Mouse (Mus musculus): ENCODE data around the gene Igf2r.
"Not testable (repeated sequence)": the region's sequence is repeated elsewhere in the genome, so short reads cannot be mapped to it uniquely, and the experiment has no call there.

The Igf2r gene

DNA sequence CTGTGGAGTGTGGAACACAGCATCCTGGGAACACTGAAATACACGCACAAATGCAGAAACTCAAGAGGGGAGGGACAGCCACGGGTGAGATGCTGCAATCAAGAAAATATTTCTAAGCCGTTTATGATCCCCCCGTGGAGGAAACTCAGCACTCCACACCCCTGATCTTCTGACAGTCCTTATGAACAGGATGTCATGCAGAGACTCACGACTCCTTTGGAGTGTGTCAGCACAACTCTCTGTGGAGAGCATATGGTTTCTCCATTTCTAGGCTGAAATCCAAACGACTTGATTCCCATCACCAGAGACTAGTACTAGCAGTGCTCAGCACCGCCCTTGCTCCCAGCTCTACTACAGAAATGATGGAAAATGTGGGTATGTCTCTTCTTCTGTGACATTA lies 51.2 kb downstream of the Igf2r start:
- no peak for DNase-seq (ENCODE audit: low read depth, low spot score)

DNA sequence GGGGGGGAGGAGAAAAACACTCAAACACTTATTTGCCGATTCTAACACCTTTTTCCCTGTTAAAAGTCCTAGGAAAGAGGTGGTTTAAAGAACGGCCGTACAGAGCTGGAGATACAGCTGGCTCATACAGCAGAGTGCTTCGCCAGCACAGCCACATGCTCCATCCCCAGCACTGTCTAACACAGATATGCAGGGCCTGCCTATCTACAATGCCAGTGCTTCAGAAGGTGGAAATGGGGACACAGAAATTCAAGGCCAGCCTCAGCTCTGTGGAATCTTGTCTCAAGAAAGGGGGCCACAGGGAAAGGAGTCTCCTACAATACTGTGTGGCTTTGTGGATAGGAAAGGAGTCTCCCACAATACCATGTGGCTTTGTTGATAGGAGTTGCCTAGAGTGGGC lies 52.0 kb downstream of the Igf2r start:
- no peak for DNase-seq (ENCODE audit: low read depth, low spot score)

DNA sequence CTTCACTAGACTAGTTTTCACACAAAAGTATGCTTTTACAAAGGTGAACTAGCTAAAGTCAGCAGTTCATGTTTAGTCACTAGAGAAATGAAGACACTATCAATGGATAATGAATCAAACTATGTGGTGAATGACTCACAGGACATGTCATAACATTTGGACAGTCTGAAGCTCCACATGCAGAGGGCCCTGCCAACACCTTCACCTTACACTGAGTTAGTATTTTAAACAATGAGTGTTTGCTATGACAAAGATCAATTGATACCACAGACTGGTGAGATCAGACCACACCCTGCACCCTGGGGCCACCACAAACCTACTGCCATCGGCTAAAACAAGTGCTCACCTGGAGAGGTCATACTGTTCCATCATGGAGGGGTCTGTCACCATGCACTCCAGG lies 54.4 kb downstream of the Igf2r start:
- no peak for DNase-seq (ENCODE audit: low read depth, low spot score)

DNA sequence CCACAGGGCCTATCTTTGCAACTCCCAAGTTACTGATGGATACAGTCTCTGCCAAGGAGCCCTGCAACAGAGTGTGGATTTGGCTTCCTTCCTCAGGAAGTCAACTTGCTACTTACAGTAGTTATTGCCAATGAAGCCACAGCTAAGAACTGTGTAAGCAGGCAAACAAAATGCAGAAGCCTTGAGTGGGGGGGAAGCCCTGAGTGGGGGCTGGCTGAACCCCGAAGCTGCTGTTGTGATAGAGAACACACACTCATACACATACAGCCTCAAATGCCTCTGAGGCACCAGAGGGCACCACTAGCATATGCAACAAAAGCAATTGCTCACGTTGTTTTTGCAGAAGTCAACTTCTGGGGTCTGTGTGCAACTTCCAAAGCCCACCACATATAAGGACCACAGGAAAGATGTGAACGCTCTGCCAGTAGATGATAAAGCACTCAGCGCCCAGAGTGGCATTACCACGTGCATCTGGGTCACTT lies 55.3 kb downstream of the Igf2r start:
- no peak for DNase-seq (ENCODE audit: low read depth, low spot score)

DNA sequence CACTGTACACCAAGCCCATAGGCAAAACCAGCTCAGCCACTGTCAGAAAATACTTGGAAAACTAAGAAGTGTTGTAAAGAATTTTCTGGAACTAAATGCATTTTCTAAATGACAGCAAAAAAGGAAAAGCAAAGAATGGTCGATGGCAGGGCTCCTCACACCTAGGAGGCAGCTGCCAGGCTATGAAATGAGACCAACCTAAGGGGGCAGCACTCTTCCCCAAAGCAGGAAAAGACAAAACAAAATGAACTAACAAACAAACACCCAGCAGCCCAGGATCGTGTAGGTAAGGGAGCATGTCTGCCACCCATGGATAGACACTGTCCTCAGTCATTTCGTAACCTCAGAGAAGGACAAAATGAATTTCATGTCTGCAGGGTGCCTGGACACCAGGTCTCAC lies 56.5 kb downstream of the Igf2r start:
- DNase-seq (ENCODE audit: low read depth, low spot score): no peak

DNA sequence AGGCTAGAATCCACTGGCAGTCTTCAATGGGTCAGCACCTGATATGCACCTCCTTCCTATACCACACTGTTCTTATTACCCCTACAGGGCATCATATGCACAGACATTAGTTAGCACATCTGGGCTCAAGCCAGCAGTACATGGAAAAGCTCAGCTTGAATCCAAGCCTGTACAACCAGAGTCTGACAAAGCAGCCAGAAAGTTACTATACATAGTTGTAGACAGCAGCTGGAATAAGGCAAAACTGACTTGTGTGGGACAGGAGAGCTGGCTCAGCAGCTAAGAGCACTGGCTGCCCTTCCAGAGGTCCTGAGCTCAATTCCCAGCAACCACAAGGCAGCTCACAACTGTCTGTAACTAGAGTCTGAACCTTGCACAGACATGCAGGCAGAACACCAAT lies 57.3 kb downstream of the Igf2r start:
- no peak for DNase-seq (ENCODE audit: low read depth, low spot score)

DNA sequence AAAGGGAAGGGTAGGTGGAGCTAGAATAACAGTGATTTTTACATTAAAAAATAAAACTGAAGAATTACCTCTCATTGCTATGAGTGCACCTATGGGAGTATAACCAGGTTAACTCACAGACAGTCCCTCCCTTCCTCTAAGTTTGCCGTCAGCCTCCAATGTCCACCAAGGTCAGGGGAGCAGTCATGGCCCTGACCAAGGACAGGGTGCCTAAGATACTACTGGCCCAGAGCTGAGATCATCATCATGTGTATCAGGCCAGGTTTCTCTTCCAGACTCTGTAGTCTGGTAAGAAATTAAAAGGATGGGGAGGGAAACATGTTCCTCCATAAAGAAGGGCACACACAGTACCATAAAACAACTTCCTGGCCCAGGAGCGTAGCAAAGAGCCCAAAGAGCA lies 58.5 kb downstream of the Igf2r start:
- DNase-seq (ENCODE audit: low read depth, low spot score): no peak

DNA sequence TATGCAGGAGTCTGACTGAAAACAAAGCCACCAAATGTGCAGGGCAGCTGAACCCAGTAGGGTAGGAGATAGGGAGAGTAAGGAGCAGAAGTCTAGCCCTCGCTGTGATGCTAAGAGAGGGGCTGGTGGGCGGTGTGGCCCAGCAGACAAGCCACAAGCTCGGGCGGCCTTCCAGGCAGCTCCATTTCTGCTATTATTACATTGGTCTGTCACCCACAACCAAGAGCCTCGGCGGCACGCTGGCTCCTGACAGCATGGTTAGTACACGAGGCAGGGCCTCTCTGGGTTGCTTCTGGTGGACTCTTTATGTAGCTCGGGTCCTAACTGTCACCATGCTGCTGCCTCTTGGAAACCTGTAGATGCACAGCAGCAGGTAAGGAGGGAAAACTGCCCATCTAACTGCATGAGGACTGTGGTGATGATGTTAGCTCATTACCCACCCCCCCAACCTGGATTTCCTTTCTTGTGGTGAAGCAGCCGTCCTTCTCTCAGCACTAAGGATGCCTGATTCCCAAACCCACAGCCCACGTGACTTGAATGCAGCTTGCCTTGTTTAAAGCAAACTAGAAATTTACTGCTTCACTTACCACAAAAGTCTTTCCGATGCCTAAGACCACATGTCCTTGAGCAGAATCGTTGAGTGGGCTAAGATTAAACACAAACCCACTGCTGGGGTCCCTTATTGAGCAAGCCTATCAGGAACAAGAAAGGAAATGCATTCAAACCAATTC lies 59.2 kb downstream of the Igf2r start:
- DNase-seq (ENCODE audit: low read depth, low spot score): no peak

DNA sequence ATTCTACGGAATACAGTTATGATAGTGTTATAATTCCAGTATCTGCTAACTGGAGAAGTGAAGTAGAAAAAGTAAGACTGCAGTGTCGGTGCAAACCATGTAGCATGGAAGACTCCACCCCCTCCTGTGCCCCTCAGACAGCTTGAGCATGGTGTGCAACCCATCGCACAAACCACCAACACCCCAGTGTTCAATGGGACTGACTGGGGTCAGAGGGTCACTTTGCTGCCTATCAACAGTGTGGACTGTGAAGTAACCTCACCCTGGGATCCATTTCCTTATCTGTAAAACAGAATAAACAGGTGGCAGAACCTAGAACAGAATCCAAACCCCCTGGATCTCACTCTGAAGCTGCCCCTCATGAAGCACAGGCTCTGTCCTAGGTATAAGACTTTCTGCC lies 61.1 kb downstream of the Igf2r start:
- DNase-seq (ENCODE audit: low read depth, low spot score): no peak

DNA sequence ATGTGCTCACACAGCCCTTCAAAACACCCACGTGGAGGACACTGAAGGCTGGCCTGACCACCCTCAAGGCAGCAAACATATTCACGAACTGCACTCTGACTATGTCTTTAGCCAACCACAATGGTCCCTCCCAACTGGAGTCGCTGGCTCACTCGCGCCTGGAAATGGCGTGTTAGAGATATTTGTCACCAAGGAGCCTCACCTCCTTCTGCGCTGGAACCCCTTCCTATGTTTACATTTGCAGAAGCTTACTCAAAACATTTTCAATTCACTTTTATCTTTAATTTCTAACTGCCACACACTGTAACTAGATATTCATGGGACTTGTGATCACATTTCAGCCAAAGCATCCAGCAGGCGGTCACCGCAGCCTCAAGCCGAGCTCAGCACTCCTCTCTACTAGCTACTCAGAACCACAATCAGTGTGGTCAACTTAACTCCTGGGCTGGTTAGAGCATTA lies 62.8 kb downstream of the Igf2r start:
- no peak for DNase-seq (ENCODE audit: low read depth, low spot score)

DNA sequence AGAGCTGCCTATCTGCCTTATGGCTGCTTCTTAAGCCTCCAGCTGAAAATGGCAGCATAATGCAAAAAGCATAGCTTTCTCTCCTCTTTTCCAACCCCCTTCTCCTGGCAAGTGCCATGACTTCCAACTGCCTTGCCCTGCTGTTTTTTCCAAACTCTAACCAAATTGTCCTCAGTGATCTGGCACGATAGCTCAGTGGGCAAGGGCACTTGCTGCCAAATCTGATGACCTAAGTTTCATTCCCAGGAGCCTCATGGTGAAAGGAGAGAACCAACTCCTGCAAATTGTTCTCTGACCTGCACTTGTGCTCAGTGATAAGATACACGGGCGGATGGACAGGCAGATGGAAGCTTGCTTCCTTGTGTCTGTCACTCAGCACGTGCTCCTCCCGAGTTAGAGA lies 66.6 kb downstream of the Igf2r start:
- DNase-seq (ENCODE audit: low read depth, low spot score): no peak

DNA sequence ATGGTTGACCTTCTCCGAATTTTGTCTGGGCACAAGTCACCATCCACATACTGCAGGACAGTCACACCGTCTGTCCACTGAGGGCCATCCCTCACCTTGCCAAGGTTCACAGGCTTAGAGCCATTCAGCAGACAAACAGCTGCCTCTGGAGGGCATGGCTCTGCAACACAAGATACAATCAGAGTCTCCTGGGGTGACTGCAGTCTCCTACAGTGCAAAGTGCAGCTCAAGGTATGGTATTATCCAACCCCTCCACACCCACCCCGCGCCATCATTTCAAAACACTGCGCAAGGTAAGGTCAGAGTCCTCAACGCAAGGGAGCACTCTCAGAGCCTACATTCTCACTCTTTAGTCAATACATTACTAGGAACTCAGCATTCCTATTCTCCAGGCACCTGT lies 69.1 kb downstream of the Igf2r start:
- no peak for DNase-seq (ENCODE audit: low read depth, low spot score)

DNA sequence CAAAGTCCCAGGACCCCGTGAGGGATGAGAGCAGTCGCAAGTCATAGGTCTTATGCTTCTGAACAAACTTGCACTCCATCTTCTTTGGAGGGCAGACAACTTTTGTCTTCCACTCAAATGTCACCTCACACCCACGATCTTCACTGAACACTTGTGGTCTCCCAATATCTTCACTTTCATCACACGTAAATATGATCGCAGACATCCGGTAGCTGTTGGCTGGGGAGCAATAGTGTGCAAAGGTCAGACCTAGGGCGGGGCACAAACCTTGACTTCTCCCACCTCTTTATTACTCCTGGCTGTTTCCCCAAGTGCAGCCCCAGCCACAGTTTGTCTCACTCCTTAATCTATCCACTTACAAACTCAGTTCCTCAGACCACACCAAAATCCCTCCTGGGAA lies 77.6 kb downstream of the Igf2r start:
- no peak for DNase-seq (ENCODE audit: low read depth, low spot score)

DNA sequence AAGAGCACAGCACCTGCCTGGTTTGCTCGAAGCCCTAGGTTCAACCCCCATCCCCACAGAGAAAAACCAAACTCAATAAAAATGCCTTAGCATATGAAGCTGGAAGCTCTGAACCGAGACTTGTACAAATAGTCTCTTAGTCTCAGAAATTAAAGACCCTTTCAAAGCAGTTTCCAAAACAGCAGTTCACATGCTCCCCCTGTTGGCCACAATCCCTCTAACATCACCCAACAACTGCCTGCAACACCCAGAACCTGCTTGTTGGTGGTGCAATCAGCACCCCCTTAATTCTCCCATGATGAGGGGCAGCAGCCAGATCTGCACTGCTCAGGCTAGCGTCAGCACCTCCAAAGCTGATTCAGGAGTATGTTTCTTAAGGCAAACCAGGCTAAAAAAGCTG lies 79.9 kb downstream of the Igf2r start:
- no peak for DNase-seq (ENCODE audit: low read depth, low spot score)

DNA sequence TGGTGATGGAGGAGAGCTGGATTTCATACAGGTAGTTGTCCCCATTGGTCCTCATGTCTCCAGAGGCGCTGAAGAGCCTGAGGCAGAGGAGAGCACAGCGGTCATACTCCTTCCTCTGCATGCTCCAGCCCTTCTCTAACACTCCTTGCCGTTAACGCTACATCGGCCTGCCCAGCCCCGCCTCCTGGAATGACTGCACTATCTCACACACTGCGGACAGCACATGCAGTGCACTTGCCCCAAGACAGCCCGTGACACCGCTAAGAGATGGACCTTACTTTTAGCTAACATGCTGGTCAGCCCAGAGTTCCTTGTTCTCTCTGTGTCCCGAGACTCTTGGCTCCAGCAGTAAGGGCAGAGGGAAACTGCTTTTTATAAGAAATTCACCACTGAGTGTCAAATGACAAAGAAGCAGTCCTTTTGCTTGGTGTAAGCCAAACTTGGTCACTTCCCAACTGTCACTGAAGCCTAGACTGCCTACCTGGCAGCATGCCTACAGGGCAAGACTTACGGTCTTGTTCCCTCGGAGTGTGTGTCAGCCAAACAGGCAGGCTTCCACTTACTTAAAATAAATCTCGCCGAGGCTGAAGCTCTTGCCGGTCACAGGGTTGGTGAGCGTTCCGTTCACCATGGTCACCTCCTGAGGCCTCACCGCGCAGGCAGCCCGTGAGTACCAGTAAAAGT lies 80.9 kb downstream of the Igf2r start:
- no peak for DNase-seq (ENCODE audit: low read depth, low spot score)

DNA sequence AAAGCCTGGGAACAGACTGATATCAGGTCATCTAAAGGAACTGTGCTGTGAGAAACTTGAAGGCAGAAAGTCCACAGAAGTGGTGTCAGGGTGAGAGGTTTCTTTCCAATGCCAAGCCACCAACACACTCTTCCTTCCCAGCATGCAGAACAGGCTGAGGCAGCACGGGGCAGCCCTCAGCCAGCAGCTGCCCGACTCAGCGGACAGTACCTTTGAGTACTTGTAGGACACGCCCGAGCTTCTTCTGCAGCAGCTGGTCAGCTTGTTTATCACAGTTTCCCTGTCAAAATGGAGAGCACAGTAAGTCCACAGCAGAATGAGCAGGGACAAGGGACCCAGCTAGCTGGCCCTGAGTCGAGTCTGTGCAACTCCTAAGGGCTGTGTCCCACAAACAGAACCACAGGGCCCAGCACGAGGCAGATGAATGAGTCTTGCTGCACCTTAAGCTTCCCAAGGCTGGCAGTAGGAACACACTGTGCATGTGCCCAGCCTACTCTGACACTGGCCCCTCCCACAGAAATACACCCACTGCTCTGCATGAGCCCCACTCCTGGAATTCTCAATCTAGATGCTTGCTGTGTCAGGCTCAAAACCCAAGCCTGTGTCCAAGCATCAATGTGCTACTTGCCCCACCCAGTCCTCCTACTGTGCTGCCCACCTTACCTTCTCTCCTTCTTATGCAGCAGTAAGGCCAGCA lies 84.4 kb downstream of the Igf2r start:
- DNase-seq (ENCODE audit: low read depth, low spot score): no peak

DNA sequence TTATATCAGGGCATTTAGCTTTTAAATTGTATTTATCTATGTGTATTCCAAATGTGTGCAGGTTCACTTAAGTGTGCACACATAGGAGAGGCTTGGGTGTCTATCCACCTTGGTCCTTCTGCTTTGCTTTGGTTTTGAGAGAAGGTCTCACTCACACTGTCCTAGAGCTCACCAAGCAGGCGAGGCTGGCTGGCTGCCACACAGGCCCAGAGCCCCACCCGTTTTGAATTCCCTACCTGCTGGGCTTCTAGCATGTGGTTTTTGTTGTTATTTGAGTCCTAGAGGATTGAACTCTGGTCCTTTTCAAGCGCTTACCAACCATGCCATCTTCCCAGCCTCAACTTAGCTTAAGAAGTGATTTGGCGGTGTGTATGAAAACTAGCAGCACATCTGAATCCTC lies 85.1 kb downstream of the Igf2r start:
- DNase-seq (ENCODE audit: low read depth, low spot score): no peak

DNA sequence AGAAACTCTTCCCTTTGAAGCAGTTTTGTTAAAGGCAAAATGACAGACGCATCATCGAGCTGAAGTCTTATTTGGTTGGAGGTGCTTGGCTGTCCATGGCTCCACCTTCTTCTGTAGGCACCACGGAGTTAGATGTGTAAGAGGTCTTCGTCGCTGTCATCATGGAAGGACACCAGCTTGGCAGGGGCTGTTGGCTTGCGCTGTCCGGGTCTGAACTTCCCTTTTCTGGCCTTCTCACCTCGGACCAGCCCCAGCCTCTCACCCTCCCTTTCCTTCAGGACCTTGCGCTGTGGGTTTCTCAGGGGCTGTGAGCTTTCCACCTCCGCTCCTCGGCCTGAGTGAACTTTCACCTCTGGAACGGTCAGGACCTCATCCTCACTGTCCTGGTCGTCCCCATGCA lies 85.9 kb downstream of the Igf2r start:
- no peak for DNase-seq (ENCODE audit: low read depth, low spot score)

DNA sequence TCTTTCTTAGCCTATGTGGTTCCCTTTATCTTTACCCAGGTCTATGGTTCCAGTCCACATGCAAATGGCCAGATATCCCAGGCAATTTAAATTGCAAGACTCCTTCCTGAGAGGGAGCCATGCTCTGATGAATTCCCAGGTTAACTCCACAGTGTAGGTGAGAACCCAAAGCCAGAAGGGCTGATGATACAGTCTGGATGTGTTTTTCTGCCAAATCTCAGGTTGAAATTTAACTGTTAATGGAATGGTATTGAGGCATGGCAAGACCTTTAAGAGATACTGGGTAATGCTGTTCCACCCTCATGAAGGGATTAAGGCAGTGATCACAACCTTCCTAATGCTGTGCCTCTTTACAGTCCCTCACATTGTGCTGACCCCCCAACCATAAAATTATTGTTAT lies 91.2 kb downstream of the Igf2r start:
- DNase-seq (ENCODE audit: low read depth, low spot score): no peak

DNA sequence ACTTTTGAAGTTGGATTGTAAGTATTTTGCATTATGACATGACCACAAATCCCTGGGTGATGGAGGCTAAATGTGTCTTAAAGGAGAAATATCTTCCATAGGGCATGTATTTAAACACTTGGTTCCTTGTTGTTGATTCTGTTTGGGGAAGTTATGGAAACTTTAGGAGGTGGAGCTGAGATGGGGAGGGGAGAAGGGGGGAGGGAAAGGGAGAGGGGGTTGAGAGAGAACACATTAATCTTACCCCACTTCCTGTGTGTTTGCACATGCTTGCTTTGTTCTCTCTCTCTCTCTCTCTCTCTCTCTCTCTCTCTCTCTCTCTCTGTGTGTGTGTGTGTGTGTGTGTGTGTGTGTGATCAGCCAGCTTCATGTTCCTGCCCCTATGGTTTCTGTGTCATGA lies 92.3 kb downstream of the Igf2r start:
- DNase-seq (ENCODE audit: low read depth, low spot score): no peak

DNA sequence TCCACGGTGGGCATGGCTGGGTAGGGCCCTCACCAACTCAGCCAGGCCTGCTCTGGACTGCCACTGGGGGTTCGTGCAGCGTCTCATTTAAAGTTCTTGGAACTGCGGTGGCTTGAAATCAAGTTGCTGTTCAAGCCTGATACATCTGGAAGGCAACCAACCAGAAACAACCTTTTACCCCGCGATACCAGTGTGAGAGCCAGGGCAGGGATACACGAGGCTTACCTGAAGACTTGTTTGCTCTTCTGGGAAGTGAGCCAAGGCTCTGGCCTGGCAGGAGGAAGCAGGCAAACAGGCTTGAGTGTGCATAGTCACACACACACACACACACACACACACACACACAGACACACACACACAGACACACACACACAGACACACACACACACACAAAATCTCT lies 93.8 kb downstream of the Igf2r start, which contains the start of gene Slc22a1:
TSS of gene Slc22a1 (minus strand) at position 184 of the 400 bp plus-strand sequence.
- DNase-seq (ENCODE audit: low read depth, low spot score): no peak

DNA sequence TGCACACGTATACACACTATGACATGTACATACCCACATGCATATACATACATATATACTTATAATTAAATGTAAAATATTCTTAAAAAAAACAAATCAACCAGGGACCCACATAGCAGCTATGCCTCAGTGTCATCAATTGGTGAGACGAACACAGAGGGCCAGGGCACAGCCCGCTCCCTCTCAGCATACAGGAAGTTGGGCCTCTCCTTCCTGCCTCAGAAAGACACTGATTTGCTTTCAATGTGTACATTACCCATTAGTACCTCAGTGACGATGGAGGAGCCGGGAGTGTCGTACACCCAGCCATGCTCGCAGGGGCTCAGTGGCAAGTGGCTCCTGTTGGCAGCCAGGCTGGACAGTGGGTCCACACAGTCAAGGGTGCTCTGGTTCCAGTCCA lies 94.5 kb downstream of the Igf2r start:
- DNase-seq (ENCODE audit: low read depth, low spot score): not testable (repeated sequence)

DNA sequence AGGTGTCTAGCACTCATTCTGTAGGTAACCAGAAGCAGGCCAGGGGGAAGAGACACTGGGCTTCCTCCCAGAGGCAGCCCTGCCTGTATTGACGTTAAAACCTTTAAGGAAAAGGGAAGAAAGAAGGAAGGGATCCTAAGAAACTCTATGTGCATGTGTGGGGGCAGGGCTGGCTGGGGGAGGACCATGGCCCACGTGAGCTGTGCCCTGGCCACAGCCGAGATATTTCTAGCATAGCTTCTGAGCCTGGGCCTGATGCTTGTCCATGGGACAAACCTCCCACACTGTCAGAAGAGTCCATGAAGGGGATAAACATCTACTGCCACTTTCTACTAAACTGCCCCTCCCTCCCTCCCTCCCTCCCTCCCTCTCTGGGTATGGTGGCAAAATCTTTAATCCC lies 95.6 kb downstream of the Igf2r start:
- no peak for DNase-seq (ENCODE audit: low read depth, low spot score)

Data from retina, postnatal 7 days (tissue).